Mouse (Mus musculus) right cerebral cortex, postnatal 10 days (tissue): ENCODE data around the gene Gm14403.
"Not testable (repeated sequence)": the region's sequence is repeated elsewhere in the genome, so short reads cannot be mapped to it uniquely, and the experiment has no call there.

Experiments
- DNase-seq, 2 experiments: peaks; one replicate each; pipeline ENCODE4 v3.0.0; 2021; ENCODE audit warnings: low spot score in 2 of 2

Gene Gm14403

DNA sequence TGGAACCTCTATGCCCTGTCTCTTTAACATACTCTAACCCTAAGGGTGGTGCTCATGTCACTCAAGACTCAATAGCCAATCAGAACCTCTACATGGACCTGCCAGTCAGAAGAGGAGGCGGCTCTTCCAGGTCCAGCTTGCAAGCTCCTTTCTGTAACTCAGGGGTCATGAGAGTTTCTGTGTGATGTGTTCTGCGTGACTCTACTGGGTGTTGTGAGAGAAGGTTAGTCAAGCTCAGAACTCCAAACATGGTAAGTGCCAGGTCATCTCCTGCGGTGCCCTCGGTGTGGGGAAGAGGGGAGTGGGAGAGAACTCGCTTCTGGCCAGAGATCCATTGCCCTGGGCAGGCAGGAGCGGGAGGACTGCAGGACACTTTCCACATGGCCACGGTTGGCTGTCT is at the start of gene Gm14403:
Gene Gm14403, plus strand, starts transcription at position 149 of the 400 bp plus-strand sequence.
- not testable (repeated sequence) for DNase-seq

DNA sequence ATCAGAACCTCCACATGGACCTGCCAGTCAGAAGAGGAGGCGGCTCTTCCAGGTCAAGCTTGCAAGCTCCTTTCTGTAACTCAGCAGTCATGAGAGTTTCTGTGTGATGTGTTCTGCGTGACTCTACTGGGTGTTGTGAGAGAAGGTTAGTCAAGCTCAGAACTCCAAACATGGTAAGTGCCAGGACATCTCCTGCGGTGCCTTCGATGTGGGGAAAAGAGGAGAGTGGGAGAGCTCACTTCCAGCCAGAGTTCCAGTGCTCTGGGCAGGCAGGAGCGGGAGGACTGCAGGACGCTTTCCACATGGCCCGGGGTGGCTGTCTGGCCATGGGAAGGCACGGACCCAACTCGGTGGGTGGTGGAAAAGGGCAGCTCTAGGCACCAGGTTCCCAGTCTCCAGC is 33.3 kb upstream of the Gm14403 start, which contains the start of gene Zfp970:
Gene Zfp970, plus strand, starts transcription at position 58 of the 400 bp plus-strand sequence.
- not testable (repeated sequence) for DNase-seq

DNA sequence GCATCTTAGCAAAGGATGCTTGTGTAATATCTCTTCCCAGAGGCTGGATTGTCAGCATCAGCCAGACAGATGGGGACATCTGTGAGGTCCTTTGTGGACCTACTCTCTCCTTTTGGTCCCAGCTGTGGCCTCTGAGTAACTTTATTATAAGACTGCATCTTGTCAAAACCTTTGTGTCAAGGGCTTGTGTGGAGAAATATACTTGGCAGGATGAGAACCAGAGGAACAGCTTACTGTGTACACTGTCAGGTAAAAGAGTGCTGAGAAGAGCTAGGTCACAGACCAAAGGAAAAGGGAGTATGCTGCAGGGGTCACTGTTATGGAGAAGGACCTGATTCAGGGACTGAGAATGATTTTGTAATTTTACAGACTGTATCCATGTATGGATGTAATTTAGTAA is 29.8 kb upstream of the Gm14403 start:
- DNase-seq: not testable (repeated sequence)

DNA sequence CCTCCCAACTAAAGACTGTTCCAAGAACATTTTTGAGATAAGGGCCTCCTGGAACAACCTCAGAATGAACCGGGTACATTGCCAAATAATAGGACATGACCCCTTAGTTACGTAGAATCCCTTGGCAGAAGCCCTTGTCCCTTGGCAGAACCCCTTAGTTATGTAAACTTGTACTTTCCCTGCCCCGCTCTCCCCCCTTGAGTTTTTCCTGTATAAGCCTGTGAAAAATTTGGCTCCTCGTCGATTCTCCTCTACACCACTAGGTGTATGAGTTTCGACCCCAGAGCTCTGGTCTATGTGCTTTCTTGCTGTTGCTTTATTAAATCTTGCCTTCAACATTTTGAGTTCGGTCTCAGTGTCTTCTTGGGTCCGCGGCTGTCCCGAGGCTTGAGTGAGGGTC is 25.8 kb upstream of the Gm14403 start:
- not testable (repeated sequence) for DNase-seq

DNA sequence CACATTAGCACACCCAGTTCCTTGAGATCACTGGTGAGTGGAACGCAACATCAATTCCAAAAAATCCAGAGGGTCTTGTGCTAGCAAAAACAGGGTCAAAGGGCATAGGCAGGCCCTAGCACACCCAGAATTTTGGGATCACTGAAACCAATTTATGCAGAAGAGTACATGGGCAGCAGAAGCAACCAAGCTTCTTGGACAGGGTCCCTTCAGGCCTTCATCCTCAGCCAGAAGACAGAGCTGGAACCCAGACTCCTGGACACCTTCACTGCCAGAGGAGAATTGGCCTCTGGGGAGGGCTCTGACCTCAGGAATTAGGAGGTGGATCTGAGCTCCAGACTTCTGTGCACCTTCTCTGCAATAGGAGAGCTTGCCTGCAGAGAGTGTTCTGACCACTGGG is 16.0 kb upstream of the Gm14403 start:
- not testable (repeated sequence) for DNase-seq

DNA sequence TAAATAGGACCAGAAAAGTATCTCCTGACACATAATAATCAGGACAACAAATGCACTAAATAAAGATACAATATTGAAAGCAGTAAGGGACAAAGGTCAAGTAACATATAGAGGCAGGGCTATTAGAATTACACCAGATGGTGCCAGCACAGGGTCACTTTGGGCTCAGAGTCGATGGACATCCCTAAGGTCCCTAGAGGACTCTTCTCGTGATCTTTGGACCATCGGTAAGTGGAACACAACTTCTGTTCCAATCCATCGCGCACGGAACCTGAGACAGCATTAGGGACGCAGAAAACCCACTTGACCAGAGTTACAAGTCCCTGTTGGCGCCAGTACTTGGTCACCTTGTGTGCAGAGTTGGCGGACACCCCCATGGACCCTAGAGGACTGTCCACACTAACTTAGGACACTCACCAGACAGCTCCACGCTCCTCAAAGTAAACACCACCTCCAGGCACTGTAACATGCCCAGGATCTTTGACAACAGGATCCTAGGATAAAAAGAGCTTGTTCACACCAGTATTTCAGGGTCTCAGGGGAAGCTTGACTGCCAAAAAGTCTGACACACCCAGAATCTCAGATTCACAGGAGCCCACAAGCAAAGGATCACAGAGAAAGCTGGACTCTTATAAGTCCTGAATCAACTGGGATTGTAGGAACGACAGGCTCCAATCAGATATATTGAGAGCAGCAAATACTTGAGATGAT is 14.6 kb upstream of the Gm14403 start:
- DNase-seq: not testable (repeated sequence)

DNA sequence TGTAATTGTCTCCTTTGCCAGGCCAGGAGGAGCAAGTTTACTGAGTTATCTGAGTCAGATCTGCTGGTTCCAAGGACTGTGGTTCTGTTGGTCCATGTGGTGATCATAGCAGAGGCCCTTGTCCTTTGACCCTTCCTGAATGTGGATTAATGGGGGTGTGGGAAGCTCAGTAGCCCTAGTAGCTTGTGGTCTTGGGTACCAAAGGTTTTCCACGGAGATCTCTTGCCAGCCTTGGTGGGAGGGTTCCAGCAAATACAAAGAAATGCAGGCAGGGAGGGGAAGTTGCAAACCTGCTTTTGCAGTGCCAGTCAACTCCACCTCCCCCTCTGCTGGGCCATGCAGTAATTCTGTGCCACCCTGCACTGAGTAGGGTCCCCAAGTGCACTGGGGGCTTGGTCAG is 1.2 kb downstream of the Gm14403 start:
- not testable (repeated sequence) for DNase-seq

DNA sequence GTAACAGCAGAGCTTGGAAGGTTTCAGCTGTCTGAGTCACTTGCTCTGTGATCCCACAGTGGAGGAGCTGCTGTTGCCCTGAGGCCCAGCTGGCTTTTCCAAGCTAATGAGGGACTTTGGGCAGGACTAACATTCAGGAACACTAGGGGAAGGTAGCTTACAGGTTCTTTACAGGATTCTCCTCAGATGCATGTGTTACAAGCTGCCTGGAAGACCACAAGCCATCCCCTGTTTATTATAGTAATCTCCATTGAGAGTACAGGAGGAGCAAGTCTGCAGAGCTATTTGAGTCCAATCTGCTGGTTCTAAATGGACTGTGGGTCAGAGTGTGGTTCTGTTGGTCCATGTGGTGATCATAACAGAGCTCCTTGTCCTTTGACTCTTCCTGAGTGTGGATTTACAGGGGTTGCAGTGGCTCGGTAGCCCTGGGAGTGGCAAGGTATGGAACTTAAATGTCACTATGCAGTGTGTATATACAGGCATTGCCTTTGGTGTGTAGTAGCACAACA is 7.2 kb downstream of the Gm14403 start:
- DNase-seq: not testable (repeated sequence)

DNA sequence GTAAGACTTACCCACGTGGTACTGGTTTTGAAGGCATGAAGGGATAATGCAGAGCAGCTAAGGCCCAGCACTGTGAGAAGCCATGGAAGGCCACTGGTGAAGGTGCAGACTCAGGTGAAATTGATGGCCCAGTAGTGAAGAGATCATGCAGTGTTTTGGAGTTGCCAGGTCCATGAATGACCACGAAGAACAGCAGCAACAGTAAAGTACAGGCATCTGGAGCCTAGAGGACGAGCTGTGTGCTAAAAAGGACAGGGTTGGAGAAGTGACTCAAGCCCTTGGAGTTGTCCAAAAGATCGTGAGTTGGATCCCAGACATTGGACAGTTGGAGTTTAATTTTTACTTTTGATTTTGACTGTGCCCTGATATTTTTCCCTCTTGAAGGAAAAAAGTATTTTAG is 13.4 kb downstream of the Gm14403 start:
- DNase-seq: not testable (repeated sequence)

DNA sequence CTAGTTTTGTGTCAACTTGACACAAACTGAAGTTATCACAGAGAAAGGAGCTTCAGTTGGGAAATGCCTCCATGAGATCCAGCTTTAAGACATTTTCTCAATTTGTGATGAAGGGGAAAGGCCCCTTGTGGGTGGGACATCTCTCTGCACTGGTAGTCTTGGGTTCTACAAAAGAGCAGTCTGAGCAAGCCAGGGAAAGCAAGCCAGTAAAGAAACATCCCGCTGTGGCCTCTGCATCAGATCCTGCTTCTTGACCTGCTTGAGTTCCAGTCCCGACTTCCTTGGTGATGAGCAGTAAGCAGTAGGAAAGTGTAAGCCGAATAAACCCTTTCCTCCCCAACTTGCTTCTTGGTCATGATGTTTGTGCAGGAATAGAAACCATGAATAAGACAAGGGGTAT is 14.0 kb downstream of the Gm14403 start:
- not testable (repeated sequence) for DNase-seq

DNA sequence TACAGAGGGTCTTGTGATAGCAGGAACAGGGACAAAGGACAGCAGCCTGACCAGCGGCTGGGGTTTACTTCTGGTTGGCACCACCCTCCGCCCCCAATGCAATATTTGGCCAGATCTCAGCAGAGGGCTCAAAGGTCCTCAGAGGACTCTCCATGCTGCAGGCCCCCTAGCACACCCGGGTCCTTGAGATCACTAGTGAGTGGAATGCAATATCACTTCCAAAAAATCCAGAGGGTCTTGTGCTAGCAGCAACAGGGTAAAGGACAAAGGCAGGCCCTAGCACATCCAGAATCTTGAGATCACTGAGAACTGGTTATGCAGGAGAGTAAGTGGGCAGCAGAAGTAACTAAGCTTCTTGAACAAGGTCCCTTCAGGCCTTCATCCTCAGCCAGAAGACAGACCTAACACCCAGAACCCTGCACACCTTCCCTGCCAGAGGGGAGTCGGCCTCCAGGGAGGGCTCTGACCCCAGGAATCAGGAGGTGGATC is 16.0 kb downstream of the Gm14403 start:
- not testable (repeated sequence) for DNase-seq

DNA sequence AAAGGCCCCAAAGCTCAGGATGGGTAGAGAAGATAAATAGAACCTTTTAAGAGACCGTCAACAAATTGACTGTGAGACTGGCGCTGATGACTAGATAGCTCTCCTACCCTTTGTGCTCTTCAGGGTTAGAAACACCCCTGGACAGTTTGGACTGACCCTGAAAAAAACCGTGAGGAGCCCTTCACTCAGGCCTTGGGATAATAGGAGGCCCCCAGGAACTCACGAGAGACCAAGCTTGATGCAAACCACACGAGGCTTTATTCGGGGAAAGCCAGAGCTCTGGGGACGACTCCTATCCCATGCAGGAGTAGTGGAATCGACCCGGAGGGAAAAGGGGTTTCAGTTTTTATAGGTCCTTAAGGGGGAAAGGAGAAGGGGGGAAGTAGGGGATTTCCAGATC is 19.7 kb downstream of the Gm14403 start:
- not testable (repeated sequence) for DNase-seq

DNA sequence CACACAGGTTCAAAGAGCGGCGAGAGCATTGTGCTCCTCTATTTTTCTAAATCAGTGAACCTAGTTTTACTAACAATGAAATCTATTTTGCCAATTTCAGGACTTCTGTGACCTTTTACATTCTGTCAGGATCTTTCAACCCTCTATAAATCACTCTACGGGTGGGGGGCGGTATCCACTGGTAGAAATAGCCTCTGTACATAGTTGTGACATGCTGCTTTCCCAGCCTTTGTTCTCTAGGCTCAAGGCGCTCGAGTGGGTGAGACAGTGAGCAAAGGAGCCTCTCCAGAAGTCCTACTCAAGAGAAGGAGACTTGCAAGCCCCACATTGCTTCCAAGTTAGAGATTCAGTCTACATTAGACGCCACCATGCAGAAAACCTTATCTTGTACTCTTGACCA is 20.3 kb downstream of the Gm14403 start:
- not testable (repeated sequence) for DNase-seq

DNA sequence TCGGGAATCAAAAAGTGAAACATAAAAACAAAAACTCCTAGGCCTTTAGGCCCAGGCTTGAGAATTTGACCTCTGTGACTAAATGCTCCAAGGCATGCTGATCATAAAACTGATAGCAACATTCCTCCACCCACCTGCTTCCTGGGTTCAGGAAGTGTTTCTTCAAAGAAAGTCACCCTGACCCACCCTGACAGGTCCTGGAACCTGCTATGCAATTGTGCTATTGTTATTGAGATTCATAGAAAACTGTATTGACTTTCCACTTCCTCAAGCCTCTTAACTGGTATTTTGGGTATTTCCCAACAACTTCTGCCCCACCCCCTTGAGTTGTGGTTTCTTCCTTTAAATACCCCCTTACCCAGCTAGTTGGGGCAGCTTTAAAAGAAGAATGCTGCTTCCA is 20.9 kb downstream of the Gm14403 start:
- DNase-seq: not testable (repeated sequence)

DNA sequence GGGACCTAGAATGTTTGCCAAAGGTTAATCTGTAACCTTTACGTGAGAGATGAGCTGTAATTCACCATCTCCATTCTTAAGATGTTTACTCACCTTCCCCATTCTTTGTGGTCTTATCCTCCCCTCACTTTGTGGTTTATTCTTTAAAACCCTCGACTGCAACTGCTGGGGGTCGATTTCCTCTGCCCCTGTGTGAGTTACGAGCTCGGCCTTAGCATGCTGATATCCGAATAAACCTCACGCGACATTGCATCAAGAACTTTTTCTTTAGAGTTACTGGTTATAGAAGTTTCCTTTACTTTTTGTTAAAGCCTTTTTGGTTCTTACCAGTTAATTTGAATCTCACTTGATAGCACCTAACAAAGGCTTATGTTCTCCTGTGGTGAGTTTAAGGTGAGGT is 22.0 kb downstream of the Gm14403 start:
- no peak for DNase-seq

DNA sequence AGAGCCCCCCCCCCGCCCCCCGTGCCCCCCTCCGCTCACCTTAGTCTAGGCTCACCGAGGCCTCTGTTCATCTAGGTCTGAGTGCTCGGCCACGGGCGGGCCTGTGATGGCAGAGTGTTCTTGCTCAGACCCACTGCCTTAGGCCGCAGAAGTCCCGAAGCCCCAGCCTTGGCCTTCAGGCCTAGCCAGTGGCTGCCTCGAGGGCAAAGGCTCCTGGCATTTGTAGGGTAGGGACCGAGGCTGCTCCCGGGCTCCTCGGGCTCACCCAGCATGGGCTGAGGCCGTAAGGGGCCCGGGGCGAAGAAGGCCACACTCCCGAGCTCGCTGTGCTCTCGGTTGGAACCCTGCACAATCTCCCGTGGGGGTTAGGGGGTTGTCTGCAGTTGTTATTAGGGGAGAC is 25.0 kb downstream of the Gm14403 start:
- DNase-seq: no peak

DNA sequence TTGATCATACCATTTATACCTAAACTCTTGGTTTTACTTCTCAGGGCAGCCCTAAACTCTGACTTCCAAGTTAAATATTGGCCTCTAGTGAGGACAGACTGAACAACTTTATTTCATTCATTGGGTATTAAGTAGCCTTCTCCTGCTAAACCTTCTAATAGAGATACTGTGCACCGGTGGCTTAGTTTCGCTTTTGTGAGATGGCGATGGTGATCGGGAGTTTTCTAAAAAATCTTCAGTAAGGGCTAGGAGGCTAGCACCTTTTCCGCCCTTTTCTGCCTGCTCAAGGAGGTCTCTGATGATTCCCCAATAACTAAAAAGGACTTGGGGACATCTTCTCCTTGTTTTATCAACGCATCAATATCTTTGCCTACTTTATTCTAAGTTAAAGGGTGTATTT is 25.7 kb downstream of the Gm14403 start:
- DNase-seq: not testable (repeated sequence)

DNA sequence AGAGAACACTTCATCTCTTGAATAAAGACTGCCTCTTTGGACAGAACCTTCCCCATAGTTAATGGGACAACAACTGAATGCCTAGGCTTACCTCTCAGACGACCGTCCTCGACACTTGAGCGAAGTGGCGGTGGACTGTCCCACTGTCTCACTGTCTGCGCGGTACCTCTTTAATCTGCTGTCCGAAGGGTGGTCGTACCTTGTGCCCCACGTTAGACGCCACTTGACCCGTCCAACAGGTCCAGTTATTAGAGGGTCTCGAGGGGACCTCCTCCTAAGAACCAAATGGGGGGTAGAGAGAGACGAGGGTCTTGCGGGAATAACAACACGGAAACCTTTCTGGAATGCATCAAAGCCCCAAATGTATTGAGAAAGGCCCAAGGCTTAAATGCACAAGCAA is 26.2 kb downstream of the Gm14403 start:
- DNase-seq: not testable (repeated sequence)

DNA sequence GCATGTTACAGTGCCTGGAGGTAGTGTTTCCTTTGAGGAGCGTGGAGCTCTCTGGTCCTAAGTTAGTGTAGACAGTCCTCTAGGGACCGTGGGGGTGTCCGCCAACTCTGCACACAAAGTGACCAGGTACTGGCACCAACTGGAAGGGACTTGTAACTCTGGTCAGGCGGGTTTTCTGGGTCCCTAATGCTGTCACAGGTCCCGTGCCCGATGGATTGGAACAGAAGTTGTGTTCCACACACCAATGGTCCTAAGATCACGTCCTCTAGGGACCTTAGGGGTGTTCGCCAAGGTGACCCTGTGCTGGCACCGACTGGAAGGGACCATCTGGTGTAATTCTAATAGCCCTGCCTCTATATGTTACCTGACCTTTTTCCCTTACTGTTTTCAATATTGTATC is 37.9 kb downstream of the Gm14403 start:
- DNase-seq: no peak

DNA sequence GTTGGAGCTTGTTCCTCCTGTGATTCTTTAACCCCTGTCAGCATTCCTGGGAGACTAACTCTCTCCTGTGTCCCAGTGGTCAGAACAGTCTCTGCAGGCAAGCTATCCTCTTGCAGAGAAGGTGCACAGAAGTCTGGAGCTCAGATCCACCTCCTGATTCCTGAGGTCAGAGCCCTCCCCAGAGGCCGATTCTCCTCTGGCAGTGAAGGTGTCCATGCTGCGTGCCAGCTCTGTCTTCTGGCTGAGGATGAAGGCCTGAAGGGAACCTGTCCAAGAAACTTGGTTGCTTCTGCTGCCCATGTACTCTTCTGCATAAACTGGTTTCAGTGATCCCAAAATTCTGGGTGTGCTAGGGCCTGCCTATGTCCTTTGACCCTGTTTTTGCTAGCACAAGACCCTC is 39.1 kb downstream of the Gm14403 start:
- DNase-seq: not testable (repeated sequence)

DNA sequence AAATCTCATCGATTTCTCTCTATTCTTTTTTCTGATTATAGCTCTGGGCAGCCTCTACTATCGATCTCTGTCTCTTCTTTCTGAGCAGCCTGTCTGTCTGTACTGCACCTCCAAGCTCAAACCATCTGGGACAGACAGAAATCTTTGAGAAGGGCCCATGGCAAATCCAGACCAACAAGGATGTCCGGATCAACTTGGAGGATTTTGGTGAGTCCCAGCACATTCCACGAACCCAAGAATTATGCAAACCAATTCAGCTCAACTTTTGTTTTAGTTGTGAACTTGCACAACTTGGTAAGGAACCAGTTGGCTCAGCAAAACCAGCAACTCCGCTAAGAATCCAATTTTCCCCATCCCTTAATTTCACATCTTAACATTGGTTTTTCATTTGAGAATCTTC is 39.7 kb downstream of the Gm14403 start:
- DNase-seq: not testable (repeated sequence)

DNA sequence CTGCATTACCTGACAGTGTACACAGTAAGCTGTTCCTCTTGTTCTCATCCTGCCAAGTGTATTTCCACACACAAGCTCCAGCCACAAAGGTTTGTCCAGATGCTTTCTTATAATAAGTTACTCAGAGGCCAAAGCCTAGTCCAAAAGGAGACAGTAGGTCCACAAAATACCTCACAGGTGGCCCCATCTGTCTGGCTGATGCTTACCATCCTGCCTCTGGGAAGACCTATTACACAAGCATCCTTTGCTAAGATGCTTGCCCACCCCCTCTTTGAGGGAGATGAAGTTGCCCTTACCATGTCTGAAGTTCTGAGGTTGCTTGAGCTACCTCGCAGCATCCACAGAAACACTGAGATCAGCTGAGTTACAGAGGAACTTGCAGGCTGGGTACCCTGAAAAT is 57.2 kb downstream of the Gm14403 start:
- peak in 1 of 2 experiments; percentile 12 for DNase-seq
